Mouse (Mus musculus) thymus, postnatal 36 days (tissue): ENCODE results near the gene Lhx5.

Experiments
- DNase-seq, 2 experiments: peaks; one replicate each; pipeline ENCODE4 v3.0.0; 2022; ENCODE audit warnings: mixed read lengths in 2 of 2

Gene Lhx5

DNA sequence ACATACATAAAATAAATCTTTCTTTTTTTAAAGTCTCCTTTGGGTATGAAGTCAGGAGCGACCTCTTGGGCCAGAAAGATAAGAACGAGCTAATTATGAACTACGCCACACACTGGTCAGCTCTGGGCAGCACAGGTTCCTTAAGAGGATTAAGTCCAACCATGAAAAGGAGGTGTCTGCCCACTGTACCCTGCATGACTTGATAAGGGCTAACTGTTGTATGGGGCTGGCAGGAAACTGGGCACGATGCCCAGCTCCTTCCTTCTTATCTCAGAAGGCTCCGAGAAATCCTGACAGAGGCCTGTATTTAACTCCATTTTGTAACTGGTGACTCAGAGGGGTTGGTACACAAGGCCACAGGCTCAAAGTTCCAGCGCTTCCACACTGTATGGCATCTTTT, 34.4 kb downstream of the Lhx5 start:
- no peak for DNase-seq

DNA sequence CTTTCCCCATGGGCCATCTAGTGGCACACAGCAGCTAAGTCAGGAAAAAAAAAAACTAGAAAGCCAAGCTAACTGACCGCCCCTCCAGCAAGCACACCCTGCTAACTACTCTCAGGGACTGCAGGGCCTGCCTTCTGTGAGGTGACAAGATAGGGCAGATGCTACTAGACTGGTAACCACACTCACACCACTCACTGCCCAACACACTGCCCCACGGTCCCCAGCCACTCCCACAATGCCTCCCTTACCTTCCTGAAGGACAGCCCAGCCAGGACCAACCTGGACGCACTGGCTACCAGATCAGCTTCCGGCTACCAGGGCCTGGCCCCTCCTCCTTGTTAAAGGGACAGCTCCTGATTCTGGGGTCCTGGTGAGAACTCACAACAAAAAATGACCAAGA, 35.5 kb downstream of the Lhx5 start:
- no peak for DNase-seq

DNA sequence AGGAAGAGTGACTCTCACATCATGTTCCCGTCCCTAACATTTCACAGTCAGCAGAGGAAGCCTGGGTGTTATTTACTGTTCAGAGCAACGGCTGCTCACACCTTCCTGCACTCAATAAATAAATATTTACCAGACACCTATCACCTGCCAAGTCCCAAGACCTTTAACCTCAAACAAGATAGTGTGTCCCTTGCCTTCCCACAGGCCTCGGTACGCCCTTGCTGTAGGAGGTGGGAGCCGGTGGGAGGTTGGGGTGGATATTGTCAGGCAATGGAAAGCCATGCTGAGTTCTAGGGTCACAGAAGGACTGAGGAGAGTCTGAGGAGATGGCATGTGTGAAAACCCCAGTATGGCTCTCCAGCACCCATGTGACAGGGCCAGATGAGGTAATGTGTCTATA, 36.8 kb downstream of the Lhx5 start:
- DNase-seq: no peak

DNA sequence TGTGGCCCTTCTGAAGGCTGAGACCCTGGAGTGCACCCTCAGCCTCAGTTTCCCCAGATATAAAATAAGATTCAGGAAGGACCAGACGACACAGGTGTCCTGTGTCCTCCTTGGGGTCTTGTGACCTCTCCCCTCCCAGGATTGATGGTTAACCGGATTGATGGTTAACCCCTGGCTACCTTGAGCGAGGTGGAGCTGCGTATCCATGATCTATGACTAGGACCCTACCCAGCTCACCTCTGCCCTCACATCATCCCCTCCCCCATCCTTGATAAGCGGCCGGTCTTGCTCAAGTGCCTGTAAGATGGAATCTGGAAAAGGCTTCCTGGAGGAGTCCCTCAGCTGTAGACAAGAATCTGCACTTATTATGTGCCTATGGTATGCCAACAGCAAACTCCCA, 37.3 kb downstream of the Lhx5 start:
- no peak for DNase-seq

DNA sequence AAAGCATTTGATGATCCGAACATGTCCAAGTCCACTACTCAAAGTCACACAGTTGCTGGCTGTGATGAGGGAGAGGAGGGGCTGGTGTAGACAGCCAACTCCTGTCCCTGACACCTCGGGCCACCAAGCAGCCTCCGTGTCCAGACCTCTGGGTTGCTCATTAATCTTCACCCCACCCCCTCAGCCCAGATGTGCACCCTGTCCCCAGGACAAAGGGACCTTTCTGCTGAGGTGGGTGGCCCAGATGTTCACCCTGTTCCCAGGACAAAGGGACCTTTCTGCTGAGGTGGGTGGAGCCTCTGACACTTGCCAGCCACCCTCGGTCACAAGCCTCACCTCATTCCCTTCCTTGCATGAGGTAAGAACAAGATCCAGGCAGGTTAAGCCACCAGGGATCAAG, 40.0 kb downstream of the Lhx5 start:
- no peak for DNase-seq

DNA sequence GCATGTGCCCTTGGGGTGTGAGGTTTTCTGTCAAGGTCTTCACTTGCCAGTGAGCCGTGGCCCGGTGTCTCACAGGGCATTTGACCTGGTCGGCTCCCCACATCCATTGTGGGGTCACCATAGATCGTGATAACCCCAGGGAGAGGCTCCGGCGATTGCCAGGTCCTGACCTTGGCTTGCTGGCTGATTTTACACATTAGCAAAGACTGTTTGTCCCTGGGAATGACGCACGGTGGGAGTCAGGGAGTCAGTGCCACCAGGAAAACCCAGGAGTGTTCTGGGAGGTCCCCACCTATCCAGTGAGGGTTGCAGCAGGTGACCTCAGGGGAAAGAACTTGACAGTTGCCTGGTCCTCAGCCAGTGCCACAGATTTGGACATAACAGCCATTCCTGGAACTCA, 41.3 kb downstream of the Lhx5 start, which contains the start of gene Sdsl:
TSS of gene Sdsl (minus strand) at position 41 of the 400 bp plus-strand sequence.
- no peak for DNase-seq

DNA sequence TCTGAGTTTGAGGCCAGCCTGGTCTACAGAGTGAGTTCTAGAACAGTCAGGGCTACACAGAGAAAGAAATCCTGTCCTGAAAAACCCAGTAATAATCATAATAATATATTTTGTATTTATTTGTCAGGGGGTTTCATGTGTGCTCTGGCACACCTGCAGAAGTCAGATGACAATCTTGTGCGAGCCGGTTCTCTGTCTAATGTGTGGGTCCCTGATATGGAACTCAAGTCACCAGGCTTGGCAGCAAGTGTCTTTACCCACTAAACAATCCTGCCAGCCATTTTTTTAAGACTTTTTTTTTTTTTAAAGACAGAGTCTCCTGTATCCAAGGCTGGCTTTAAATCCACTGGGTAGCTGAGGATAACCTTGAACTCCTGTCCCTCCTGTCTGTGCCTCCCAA, 41.9 kb downstream of the Lhx5 start:
- no peak for DNase-seq

DNA sequence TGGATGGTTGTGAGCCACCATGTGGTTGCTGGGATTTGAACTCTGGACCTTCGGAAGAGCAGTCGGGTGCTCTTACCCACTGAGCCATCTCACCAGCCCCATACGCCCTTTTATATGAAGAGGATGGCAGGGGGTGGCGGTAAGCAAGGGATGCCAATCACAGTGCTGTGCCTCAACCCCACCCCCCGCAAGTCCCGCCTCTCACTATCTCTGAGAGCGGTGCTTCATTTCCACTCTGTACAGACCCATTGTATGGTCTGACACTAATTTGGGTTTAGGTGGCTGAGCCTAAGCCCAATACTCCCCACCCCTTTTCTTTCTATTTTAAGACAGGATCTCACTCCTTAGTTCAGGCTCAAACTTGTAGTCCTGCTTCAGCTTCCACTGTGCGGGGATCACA, 44.4 kb downstream of the Lhx5 start:
- DNase-seq: no peak

DNA sequence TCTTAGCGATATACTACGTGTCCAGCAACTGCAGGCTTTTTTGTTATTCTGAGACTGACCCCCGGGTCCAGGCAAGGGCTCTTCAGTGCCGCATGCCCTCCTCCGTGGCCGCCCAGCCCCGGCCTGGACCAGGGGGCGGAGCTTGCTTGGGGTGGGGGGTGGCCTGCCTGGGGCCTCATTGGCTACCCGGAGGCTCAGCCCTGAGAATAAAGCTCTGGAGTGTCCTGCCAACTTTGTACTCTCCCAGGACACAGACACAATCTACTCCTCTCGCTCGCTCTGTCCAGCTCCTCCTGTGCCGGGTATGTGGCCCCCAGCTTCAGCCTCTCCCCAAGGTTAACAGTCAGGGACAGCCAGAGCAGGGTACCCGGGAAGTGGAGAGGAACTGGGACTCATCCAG, 44.8 kb downstream of the Lhx5 start, which contains the start of gene Sds:
TSS of gene Sds (plus strand) at position 231 of the 400 bp plus-strand sequence.
- DNase-seq: no peak

DNA sequence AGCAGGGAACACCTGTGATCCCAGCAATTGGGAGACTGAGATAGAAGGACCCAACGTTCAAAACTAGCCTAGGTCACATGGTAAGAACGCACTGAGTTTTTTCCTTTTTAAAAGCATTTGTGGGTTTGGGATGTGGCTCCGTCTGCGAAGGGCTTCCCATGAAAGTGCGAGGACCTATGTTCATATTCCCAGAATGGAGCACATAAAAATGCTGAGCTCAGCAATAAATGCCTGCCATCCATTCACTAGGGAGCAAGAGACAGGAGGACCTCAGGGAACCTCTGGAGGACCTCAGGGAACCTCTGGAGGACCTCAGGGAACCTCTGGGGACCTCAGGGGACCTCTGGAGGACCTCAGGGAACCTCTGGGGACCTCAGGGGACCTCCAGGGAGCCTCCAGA, 46.5 kb downstream of the Lhx5 start:
- DNase-seq: no peak

DNA sequence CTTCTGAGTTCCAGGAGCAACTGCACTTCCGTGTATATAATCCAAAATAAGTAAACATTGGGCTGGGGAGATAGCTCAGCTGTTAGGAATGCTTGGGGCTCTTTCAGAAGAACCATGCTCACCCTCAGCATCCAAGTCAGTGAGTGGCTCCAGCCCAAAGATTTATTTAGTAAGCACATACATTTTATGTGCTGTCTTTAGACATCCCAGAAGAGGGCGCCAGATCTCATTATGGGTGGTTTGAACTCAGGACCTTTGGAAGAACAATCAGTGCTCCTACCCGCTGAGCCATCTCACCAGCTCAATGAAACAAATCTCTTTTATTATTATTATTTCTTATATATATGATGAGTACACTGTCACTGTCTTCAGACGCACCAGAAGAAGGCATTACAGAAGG, 48.0 kb downstream of the Lhx5 start:
- no peak for DNase-seq

DNA sequence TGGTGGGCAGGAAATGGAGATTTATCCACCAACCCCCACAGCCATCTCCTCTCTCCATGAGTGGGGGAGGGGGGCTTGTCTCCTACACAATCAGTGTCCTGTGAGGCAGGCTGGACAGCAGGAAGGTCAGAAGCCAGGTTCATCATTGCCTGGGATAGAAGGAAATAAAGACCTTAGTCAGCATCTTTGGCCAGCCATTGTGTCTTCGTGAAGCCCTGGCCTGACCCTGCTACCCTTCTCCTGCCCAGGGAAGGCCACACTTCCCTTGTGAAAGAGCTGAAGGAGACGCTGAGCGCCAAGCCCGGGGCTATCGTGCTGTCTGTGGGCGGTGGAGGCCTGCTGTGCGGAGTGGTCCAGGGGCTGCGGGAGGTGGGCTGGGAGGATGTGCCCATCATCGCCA, 49.7 kb downstream of the Lhx5 start:
- DNase-seq: no peak

DNA sequence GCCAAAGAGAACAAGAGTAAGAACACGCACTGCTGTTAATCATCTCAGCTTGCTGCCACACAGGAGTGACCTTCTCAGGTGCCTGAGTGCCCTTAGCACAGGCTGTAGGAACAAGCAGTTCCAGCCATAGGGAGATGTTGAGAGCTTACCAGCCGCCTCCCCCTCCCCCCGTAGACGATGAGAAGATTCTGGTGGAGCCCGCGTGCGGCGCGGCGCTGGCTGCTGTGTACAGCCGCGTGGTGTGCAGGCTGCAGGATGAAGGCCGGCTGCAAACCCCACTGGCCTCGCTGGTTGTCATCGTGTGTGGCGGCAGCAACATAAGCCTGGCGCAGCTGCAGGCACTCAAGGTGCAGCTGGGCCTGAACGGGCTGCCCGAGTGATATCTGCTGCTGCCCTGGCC, 51.9 kb downstream of the Lhx5 start:
- no peak for DNase-seq

DNA sequence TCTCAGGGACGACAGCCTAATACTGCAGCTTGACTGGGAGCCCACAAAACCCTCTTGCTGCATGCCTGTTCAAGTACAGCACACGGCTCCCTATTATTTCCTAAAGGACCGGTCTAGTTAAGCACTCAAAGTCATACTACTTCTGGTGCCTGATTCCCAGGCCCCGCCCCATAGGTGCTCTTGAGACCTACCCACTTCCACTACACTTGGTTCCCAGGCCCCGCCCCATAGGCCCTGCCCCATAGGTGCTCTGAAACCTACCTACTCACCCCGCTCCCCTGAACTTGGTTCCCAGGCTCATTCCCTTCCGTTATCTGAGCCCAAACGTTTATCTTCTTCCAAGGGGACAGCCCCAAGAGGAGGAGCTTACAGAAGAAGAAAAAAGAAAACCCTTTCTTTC, 56.3 kb downstream of the Lhx5 start:
- DNase-seq: no peak

DNA sequence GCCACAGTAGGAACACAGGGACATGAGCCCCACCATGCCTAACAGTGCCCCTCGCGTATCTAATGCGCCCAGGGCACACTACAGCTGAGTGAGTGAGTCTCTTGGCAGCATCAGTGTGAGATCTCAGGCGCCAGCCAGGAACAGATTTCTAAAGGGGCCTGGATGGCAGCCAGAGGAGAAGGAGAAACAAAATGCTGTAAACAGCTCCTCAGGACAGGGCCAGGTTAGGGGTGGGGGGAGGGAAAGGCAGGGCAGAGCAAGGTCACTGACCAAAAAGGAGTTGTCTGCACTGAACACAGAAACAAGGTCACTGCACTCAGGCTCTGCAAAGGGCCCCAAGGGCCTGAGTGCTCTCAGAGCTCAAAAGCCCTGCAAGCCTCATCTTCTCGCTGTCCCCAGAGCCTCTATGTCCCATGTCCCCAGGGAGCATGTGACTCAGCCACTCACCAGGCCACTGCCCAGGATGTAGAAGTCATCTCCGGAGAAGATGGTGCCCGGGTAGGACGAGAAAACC, 59.2 kb downstream of the Lhx5 start:
- DNase-seq: no peak
